Mouse (Mus musculus) kidney, postnatal 0 days (tissue): ENCODE results near the gene Gm47283. TPM values are rescaled to one million over a fixed set of nuclear protein-coding genes. Genes with fewer than 3 reads are reported as not detected.
"Not testable (repeated sequence)": the region's sequence is repeated elsewhere in the genome, so short reads cannot be mapped to it uniquely, and the experiment has no call there.

Source experiments
- ATAC-seq: fragments of 200-750 bp; cut with Nextera tagmentation; replicated peaks from 2 replicates; pipeline ENCODE4 v1.8.0; 2017; ENCODE audit warnings: low read depth, moderate number of reproducible peaks, moderate TSS enrichment, moderate library complexity; ENCODE audit not compliant: low FRiP score
- DNase-seq: peaks from one replicate; pipeline ENCODE4 v3.0.0-alpha.2; 2016; ENCODE audit warnings: low spot score
- H3K27ac ChIP-seq: fragments of 300-500 bp; sonication (generic); 2 replicates; pipeline ENCODE4 v1.5.1; 2014; ENCODE audit warnings: mild to moderate bottlenecking
- H3K27me3 ChIP-seq: fragments of 300-500 bp; sonication (generic); 2 replicates; pipeline ENCODE4 v1.6.1; 2014; ENCODE audit warnings: low read length, mixed read lengths; ENCODE audit not compliant: insufficient read depth
- H3K36me3 ChIP-seq: fragments of 300-500 bp; sonication (generic); 2 replicates; pipeline ENCODE4 v1.6.1; 2014; ENCODE audit warnings: low read length, mixed read lengths; ENCODE audit not compliant: insufficient read depth
- H3K4me1 ChIP-seq: fragments of 300-500 bp; sonication (generic); replicated peaks from 2 replicates; pipeline ENCODE4 v1.6.1; 2014; ENCODE audit warnings: antibody characterized with exemption, low read length, mixed read lengths; ENCODE audit not compliant: insufficient read depth
- H3K4me2 ChIP-seq: fragments of 300-500 bp; sonication (generic); 2 replicates; pipeline ENCODE4 v1.6.1; 2014; ENCODE audit warnings: mild to moderate bottlenecking, low read length, moderate library complexity, mixed read lengths
- H3K4me3 ChIP-seq: fragments of 300-500 bp; sonication (generic); replicated peaks from 2 replicates; pipeline ENCODE4 v1.5.1; 2014; ENCODE audit warnings: low read depth, low read length
- H3K9ac ChIP-seq: fragments of 300-500 bp; sonication (generic); 2 replicates; pipeline ENCODE4 v1.6.1; 2014; ENCODE audit warnings: low read depth, low read length
- H3K9me3 ChIP-seq: fragments of 300-500 bp; sonication (generic); replicated peaks from 2 replicates; pipeline ENCODE4 v1.6.1; 2016; ENCODE audit warnings: low read length, inconsistent platforms, mixed read lengths
- CTCF ChIP-seq: IDR thresholded peaks from 2 replicates; pipeline ENCODE4 v1.5.1; 2016; ENCODE audit warnings: antibody characterized with exemption, low read depth, mild to moderate bottlenecking, moderate library complexity
- WGBS: fragments of 180-500 bp; shearing (Covaris S2); extraction: QIAGEN DNeasy Blood & Tissue Kit; methylation state at CpG from one replicate; pipeline ENCODE4 v1.1.7; 2014; 5-methylcytosine and 5-hydroxymethylcytosine counted together
- polyA plus RNA-seq: library from polyadenylated mRNA; unstranded; fragments of >200 nt; fragmentation: Nextera tagmentation; extraction: Ambion mirVana; gene quantifications from 2 replicates; pipeline ENCODE4 v1.2.1, GENCODE M21; 2015

Gm47283 gene
- not detected in 2 replicates for polyA plus RNA-seq

DNA sequence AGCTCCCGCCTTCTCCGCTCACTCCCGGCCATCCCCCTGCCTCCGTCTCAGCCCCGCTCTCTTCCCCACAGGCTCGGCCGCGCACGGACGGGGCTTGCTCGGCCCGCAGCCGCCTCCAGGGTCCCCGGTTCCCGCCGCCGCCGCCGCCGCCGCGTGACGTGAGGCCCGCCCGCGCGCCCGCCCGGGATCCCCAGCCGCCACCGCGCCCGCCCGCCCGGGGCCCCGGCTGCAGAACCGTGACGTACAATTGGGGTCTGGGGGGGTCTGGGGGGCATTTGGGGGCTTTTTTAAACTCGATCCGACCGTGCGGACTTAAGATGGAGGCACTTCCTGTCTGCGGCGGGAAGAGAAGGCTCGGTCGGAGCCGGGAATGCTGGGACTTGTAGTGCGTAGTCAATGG is at the start of gene Gm47283:
Gene Gm47283 (plus strand): TSS at position 301 of the 400 bp plus-strand sequence.
- no CpG with 5 or more reads among the region's 48 CpGs for WGBS
- not testable (repeated sequence) for ATAC-seq, H3K4me1 ChIP-seq, H3K9me3 ChIP-seq, DNase-seq, H3K4me2 ChIP-seq, H3K36me3 ChIP-seq, H3K9ac ChIP-seq, H3K27ac ChIP-seq, H3K27me3 ChIP-seq, H3K4me3 ChIP-seq

DNA sequence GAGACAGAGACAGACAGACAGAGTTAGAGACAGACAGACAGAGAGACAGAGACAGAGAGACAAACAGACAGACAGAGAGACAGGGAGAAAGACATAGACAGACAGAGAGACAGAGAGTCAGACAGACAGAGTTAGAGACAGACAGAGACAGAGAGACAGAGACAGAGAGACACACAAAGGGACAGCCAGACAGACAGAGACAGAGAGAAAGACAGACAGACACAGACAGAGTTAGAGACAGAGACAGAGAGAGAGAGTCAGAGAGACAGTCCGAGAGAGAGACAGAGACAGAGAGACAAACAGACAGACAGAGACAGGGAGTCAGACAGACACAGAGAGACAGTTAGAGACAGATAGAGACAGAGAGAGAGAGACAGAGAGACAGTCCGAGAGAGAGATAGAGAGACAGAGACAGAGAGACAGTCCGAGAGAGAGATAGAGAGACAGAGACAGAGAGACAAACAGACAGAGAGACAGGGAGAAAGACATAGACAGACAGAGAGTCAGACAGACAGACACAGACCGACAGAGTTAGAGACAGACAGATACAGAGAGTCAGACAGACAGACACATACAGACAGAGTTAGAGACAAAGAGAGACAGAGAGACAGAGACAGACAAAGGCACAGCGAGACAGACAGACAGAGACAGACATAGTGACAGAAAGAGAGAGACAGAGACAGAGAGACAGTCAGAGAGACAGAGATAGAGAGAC is 49.2 kb upstream of the Gm47283 start:
- not testable (repeated sequence) for H3K4me3 ChIP-seq, H3K9ac ChIP-seq, ATAC-seq, H3K27ac ChIP-seq, DNase-seq, H3K4me2 ChIP-seq, H3K27me3 ChIP-seq, H3K4me1 ChIP-seq
- 86% methylated on average over 1 of the region's 5 CpGs for WGBS
- Histone ChIP-seq H3K36me3 (peaks cover 29% of the 10 kb centered on the region), H3K9me3 (peaks cover 21% of the 10 kb centered on the region)

DNA sequence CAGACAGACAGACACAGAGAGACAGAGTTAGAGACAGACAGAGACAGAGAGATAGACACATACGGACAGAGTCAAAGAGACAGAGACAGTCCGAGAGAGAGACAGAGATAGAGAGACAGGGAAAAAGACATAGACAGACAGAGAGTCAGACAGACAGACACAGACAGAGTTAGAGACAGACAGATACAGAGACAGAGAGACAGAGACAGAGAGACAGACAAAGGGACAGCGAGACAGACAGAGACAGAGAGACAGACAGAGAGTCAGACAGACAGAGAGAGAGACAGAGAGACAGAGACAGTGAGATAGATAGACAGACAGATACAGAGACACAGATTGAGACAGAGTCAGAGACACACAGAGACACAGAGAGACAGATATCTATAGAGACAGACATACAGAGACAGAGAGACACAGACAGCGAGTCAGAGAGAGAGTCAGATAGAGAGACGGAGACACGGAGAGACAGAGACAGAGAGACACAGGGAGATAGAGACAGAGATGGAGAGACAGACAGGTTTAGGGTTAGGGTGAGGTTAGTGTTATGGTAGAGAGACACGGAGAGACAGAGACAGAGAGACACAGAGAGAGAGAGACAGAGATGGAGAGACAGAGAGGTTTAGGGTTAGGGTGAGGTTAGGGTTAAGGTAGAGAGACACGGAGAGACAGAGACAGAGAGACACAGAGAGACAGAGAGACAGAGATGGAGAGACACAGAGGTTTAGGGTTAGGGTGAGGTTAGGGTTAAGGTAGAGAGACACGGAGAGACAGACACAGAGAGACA is 48.1 kb upstream of the Gm47283 start:
- H3K27ac ChIP-seq, H3K4me2 ChIP-seq, H3K27me3 ChIP-seq, H3K9ac ChIP-seq, H3K4me1 ChIP-seq, H3K4me3 ChIP-seq, DNase-seq, ATAC-seq: not testable (repeated sequence)
- Histone ChIP-seq H3K36me3 (peaks cover 31% of the 10 kb centered on the region), H3K9me3 (peaks cover 27% of the 10 kb centered on the region)
- WGBS = 89% methylated on average over 4 of the region's 9 CpGs

DNA sequence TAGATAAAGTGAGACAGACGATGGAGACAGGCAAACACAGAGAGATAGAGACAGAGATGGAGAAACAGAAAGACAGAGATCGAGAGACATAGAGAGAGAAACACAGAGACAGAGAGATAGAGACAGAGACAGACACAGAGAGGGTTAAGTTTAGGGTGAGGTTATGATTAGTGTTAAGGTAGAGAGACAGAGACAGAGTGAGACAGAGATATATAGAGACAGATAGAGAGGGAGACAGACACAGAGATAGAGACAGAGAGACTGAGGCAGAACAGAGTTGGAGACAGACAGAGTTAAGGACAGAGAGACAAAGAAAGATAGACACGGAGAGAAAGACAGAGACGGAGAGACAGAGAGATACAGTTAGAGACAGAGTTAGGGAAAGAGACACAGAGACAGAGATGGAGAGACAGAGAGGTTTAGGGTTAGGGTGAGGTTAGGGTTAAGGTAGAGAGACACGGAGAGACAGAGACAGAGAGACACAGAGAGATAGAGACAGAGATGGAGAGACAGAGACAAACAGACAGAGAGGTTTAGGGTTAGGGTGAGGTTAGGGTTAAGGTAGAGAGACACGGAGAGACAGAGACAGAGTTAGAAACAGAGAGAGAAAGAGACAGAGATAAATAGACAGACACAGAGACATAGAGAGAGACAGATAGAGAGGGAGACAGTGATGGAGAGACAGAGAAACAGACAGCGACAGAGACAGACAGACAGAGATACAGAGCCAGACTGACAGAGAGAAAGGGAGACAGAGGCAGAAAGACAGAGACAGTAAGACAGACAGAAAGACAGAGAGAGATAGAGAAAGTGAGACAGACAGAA is 46.7 kb upstream of the Gm47283 start:
- Histone ChIP-seq H3K4me1 (no peaks in the 10 kb centered on the region), H3K36me3 (peaks cover 37% of the 10 kb centered on the region), H3K9ac (no peak overlapping the region), H3K9me3 (peaks cover 31% of the 10 kb centered on the region), H3K4me2 (no peak overlapping the region), H3K27ac (no peak overlapping the region), H3K27me3 (no peaks in the 10 kb centered on the region), H3K4me3 (no peak overlapping the region)
- TF ChIP-seq CTCF = no peak
- DNase-seq = no peak
- no peak for ATAC-seq
- 91% methylated on average over 7 of the region's 7 CpGs for WGBS

DNA sequence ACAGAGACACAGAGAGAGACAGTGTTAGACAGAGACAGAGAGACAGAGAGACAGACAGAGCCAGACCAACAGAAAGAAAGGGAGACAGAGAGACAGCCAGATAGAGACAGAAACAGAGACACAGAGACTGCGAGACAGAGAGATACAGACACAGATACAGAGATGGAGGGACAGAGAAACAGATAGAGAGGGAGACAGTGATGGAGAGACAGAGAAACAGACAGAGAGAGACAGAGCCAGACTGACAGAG is 46.2 kb upstream of the Gm47283 start:
- DNase-seq = no peak
- no peak for TF ChIP-seq CTCF
- Histone ChIP-seq H3K4me2 (no peak overlapping the region), H3K27ac (no peak overlapping the region), H3K9ac (no peak overlapping the region), H3K4me3 (no peak overlapping the region), H3K9me3 (peaks cover 31% of the 10 kb centered on the region), H3K36me3 (peaks cover 37% of the 10 kb centered on the region), H3K27me3 (no peaks in the 10 kb centered on the region), H3K4me1 (no peaks in the 10 kb centered on the region)
- WGBS = 89% methylated on average over 1 of the region's 1 CpGs
- no peak for ATAC-seq

DNA sequence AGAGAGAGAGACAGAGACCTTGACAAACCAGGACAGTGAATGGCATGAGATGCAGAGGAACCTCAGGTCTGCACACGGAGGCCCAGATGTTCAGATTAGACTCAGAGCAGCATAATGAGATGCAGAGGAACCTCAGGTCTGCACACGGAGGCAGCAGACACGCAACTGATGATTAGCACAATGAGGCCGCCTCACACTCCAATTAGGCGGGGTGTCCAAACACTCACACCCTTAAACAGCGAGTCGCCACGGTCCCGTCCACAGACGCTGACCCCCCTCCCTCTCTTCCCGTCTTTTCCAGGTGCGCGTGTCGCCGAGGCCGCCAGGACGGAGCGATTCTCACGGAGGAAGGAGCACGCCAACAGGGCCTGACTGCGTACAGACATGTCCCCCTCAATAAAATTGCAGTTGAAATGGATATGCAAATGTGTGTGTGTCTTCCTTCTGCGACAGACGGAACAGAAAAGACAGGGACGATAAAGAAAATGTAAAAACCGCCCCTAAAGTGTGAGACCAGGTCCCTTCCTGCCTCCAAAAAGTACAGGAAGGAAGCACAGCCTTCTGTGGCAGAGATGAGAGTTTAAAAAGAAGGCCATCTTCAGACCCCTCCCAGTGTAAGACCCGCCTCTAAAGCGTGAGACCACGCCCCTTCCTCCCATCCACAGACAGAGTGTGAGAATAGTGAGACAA is 45.6 kb upstream of the Gm47283 start:
- not testable (repeated sequence) for H3K4me1 ChIP-seq, H3K4me3 ChIP-seq, H3K27ac ChIP-seq, H3K9ac ChIP-seq, H3K27me3 ChIP-seq, H3K4me2 ChIP-seq
- Histone ChIP-seq H3K36me3 (peaks cover 37% of the 10 kb centered on the region), H3K9me3 (peaks cover 31% of the 10 kb centered on the region)
- 81% methylated on average over 28 of the region's 28 CpGs for WGBS
- DNase-seq (peak; percentile 67), ATAC-seq (peak; percentile 45)

DNA sequence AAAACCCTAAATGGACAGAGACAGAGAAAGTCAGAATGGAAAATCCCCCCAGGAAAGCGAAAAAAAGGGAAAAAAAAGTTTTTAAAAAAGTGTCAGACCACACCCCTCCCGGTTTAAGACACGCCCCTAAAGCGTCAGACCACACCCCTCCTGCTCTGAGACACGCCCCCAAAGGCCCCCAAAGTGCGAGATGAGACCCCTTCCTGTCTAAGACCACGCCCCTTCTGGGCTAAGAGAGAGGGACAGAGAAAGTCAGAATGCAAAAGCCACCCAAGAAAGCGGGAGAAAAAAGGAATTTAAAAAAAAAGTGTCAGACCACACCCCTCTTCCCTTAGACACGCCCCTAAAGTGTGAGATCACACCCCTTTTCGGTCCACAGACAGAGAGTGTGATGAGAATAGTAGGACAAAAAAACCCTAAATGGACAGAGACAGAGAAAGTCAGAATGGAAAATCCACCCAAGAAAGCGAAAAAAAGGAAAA is 45.0 kb upstream of the Gm47283 start:
- H3K27me3 ChIP-seq, DNase-seq, ATAC-seq, H3K9ac ChIP-seq, H3K4me1 ChIP-seq, H3K4me2 ChIP-seq, H3K4me3 ChIP-seq, H3K27ac ChIP-seq: not testable (repeated sequence)
- peaks cover 37% of the 10 kb centered on the region for H3K36me3 ChIP-seq
- WGBS = 63% methylated on average over 11 of the region's 11 CpGs
- peaks cover 31% of the 10 kb centered on the region for H3K9me3 ChIP-seq
